Mouse (Mus musculus) left cerebral cortex, postnatal 4 days (tissue): ENCODE measurements around the gene Sorcs2. TPM values are rescaled to one million over a fixed set of nuclear protein-coding genes. Genes with fewer than 3 reads are reported as not detected.
A peak's percentile ranks its signal among the peaks of the same experiment; 100 is the strongest.

Experiments
- DNase-seq: peaks from one replicate; pipeline ENCODE4 v3.0.0-alpha.2; 2022
- intact Hi-C: fragments of 180-260 bp; cut with DNase I; formaldehyde crosslinking; loops from one replicate; pipeline ENCODE4 v1.15.1; 2025
- total RNA-seq, 2 experiments: library from RNA; stranded (reverse); gene quantifications; 2 replicates each; pipeline ENCODE4 v1.2.3; 2021

Sorcs2 gene
- total RNA-seq, 2 experiments from 2014 or later, result 33.9 to 35.4 TPM

GRCm38 (mm10) chr5:36089243-36089642 lies 308.7 kb downstream of the Sorcs2 start:
- no peak for DNase-seq
- intact Hi-C loops, result no loop called here

GRCm38 (mm10) chr5:36086931-36087330 lies 311.0 kb downstream of the Sorcs2 start:
- DNase-seq, result no peak
- intact Hi-C loops, result no loop called here

GRCm38 (mm10) chr5:36085621-36086020 lies 312.3 kb downstream of the Sorcs2 start:
- intact Hi-C loops, result no loop called here
- no peak for DNase-seq

GRCm38 (mm10) chr5:36083869-36084565 lies 313.9 kb downstream of the Sorcs2 start:
- DNase-seq, result no peak
- intact Hi-C loops, result no loop called here

- intact Hi-C loops, result no loop called here
- peak; percentile 57 for DNase-seq
Observed at GRCm38 (mm10) chr5:36081021-36081420, 316.9 kb downstream of the Sorcs2 start.

GRCm38 (mm10) chr5:36075172-36076074 lies 322.5 kb downstream of the Sorcs2 start:
- intact Hi-C loops, result no loop called here
- peak; percentile 68 for DNase-seq

GRCm38 (mm10) chr5:36069503-36070360 lies 328.2 kb downstream of the Sorcs2 start:
- no peak for DNase-seq
- intact Hi-C loops, result no loop called here

GRCm38 (mm10) chr5:36067651-36068181 lies 330.2 kb downstream of the Sorcs2 start:
- intact Hi-C loops, result no loop called here
- DNase-seq, result no peak

- intact Hi-C loops, result no loop called here
- DNase-seq, result no peak
Observed at GRCm38 (mm10) chr5:36057804-36058322, 340.1 kb downstream of the Sorcs2 start.

- no peak for DNase-seq
- intact Hi-C loops, result no loop called here
Observed at GRCm38 (mm10) chr5:36056921-36057320, 341.0 kb downstream of the Sorcs2 start.

- DNase-seq, result no peak
- intact Hi-C loops, result no loop called here
Observed at GRCm38 (mm10) chr5:36055876-36056275, 342.1 kb downstream of the Sorcs2 start.

GRCm38 (mm10) chr5:36054498-36054897 lies 343.4 kb downstream of the Sorcs2 start:
- intact Hi-C loops, result no loop called here

GRCm38 (mm10) chr5:36043154-36043553 lies 354.8 kb downstream of the Sorcs2 start:
- DNase-seq, result no peak
- intact Hi-C loops, result no loop called here

More at GRCm38 (mm10) chr5:36054498-36054897, 343.4 kb downstream of the Sorcs2 start:
- DNase-seq, result no peak

- intact Hi-C loops, result no loop called here
- DNase-seq, result no peak
Observed at GRCm38 (mm10) chr5:36041756-36042155, 356.2 kb downstream of the Sorcs2 start.

GRCm38 (mm10) chr5:36041236-36041562 lies 356.7 kb downstream of the Sorcs2 start:
- intact Hi-C loops, result no loop called here
- no peak for DNase-seq

- DNase-seq, result peak; percentile 90
- intact Hi-C loops, result no loop called here
Observed at GRCm38 (mm10) chr5:36040398-36041235, 357.3 kb downstream of the Sorcs2 start.

- intact Hi-C loops, result loop anchor here (10.0 kb wide), 1 partner anchor 185 kb away; no protein-coding TSS in a partner anchor
- DNase-seq, result peak; percentile 52
Observed at GRCm38 (mm10) chr5:36039596-36039995, 358.3 kb downstream of the Sorcs2 start.

- peak; percentile 45 for DNase-seq
Observed at GRCm38 (mm10) chr5:36033531-36034426, 364.2 kb downstream of the Sorcs2 start.

More at GRCm38 (mm10) chr5:36033531-36034426, 364.2 kb downstream of the Sorcs2 start:
- intact Hi-C loops, result loop anchor here (5.0 to 10.0 kb wide), 2 partner anchors 191 to 364 kb away; partner anchors contain the start of gene Sorcs2
